Mouse (Mus musculus): ENCODE measurements at regions not wholly inside any gene's neighbourhood (a gene's known extent, or its start where the extent isn't known, plus 50 kb on each side); places are given as distances from the start of the nearest gene placed in this dataset.

DNA sequence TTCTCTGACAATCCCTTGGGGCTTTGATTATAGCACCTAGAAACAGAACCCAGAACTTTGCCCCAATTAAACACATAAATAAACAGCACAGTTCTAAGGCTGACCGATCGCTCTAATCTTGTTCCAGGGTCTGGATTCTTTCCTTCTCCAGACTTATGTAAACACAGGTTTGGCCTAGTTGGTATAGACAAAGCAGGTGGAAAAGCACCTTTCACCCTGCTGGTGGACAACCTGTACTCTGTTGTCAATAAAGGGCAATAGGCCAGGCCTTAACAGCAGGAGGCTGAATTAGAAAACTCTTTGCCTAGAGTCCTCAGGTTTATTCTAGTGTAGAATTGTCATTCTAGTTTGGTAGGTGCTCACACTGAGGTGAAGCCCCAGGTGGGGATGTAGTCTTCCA lies 69.2 kb upstream of the Ube2e2 start:
- H3K27me3 ChIP-seq (ENCODE audit: insufficient read depth, low read length): no peaks in the 10 kb centered on the region
- H3K4me2 ChIP-seq: no peak overlapping the region
- H3K9ac ChIP-seq: no peak overlapping the region
- no peaks in the 10 kb centered on the region for H3K9me3 ChIP-seq (ENCODE audit: low read depth, low read length)
- 80% methylated on average over 2 of the region's 2 CpGs for WGBS
- H3K27ac ChIP-seq (ENCODE audit: low read depth): no peak overlapping the region
- no peaks in the 10 kb centered on the region for H3K4me1 ChIP-seq (ENCODE audit: insufficient read depth)
- H3K36me3 ChIP-seq (ENCODE audit: insufficient read depth): no peaks in the 10 kb centered on the region
- DNase-seq (no peak), ATAC-seq (ENCODE audit: insufficient read depth) (no peak)
- no peak overlapping the region for H3K4me3 ChIP-seq (ENCODE audit: low read depth, low read length)
- no peak for TF ChIP-seq CTCF (IDR thresholded peaks at IDR 0.05; ENCODE audit: low read depth)

Measured in lung, embryonic 14.5 days (tissue).